Mouse (Mus musculus): ENCODE data around the gene Gm3045.

DNA sequence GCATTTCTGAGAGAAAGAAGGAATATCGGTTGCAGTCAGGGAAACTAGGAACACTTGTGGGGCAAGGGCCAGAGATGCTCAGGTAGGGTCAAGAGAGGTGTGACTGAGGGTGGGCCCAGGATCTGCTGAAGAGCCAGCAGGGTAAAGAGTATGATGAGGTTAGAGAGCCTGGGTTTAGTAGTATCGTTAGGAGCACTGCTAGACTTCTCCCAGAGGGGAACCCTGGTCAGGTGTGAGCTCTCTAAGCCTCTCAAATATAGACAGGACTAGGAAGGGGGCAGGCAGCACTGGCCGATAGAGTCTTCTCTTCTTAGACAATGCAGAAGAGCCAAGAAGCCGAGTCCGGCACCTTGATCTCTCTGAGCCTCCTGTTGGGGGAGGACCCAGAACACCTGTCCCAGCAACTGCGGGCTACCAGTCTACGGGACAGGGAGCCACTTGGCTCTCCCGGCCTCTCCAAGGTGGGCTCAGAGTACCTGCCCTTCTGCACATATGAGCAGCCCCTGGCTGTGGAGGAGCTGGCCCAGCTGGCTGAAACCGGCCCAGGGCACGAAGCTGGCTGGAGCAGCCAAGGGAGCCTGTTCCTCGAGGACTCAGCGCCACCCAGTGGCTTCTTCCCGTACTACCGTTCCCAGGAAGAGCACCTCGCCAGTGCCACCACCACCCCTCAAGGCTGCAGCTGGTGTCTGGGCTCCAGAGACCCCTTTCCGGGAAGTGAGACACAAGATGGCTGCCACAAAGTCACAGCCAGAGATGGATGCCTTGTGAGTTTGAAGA lies 2.5 kb downstream of the Gm3045 start:
- TF ChIP-seq POLR2A (IDR thresholded peaks at IDR 0.05; ENCODE audit: low read depth, low read length) (no peak), CTCF (IDR thresholded peaks at IDR 0.05; ENCODE audit: extremely low read depth, insufficient read depth, insufficient read length, insufficient replicate concordance) (peak; percentile 27; the same call in 1 of the 2 replicates)

All from spleen, adult 2 months (tissue).